Comparison of ENCODE assay signal across 30 mouse cellular contexts in the genomic region with DNA sequence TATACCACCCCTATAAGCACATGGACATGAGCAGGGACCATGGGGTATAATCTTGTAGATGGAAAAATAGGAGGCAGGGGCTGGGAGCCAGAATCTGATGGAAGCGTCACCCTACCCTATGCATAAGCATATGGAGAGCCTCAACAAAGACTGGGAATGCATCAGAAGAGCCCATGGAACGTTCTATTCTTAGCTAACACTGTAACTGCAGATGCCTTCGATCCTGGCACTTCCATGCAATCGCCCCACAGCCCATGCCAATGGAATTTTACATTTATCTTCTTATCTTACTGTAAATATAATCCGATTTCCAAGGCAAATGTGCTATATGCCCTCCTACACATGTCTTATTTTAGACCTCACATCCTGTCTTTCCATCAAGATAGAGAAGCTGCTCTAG.
A peak's percentile ranks its signal among the peaks of the same experiment; 100 is the strongest.
DNase-seq lines count a peak whose midpoint lies in the region; TF ChIP-seq lines count a peak whose summit lies in the region.
"Had no signal": no experiment of that assay in that cellular context is flagged by ENCODE, and none has a peak within 500 bp of the region (broad histone marks: within the 10 kb centered on the region; RNA-seq: fewer than 3 reads in every experiment).

No protein-coding gene starts in this region.

- intact Hi-C loops in left cerebral cortex, postnatal 4 days (cut with DNase I): no loop called here
- intact Hi-C loops in left cerebral cortex, adult 2 months (cut with DNase I): no loop called here

- H3K4me3 ChIP-seq in left cerebral cortex, adult 2 months: no peak overlapping the region
- H3K4me3 ChIP-seq: embryonic facial prominence, embryonic 10.5 days; embryonic facial prominence, embryonic 15.5 days; heart, adult 2 months; heart, embryonic 13.5 days; hindbrain, embryonic 15.5 days; kidney, embryonic 15.5 days; layer of hippocampus, adult 2 months; limb, embryonic 10.5 days; limb, embryonic 15.5 days; liver, embryonic 13.5 days; midbrain, embryonic 13.5 days; neural tube, embryonic 13.5 days had no signal

- TF ChIP-seq CTCF in left cerebral cortex, adult 2 months (IDR thresholded peaks at IDR 0.05): no peak

- DNase-seq in left cerebral cortex, adult 11 months (ENCODE audit: low spot score): peak; percentile 36
- DNase-seq in left cerebral cortex, postnatal 4 days: no peak
- DNase-seq in left cerebral cortex, adult 2 months (ENCODE audit: extremely low spot score in 1 of 2, low spot score in 2 of 2): peak in 1 of 2 experiments; percentile 13
- DNase-seq in right cerebral cortex, postnatal 10 days (ENCODE audit: low spot score in 2 of 2): peak; percentile 71 to 86
- no peak for DNase-seq in urinary bladder, postnatal 10 days (ENCODE audit: low spot score)
- no peak for DNase-seq in kidney, postnatal 10 days
- no peak for DNase-seq in urinary bladder, postnatal 36 days (ENCODE audit: low spot score in 2 of 2)
- DNase-seq: adrenal gland, postnatal 25 days; B cell, adult 2 months; cerebellum, adult 2 months; cerebellum, postnatal 14 days; heart, adult 2 months; heart, postnatal 10 days; kidney, adult 11 months; kidney, postnatal 36 days; layer of hippocampus, postnatal 36 days; liver, embryonic 13.5 days; lung, adult 2 months; lung, postnatal 10 days had no signal

- H3K27ac ChIP-seq in left cerebral cortex, adult 2 months: peak overlapping the region; percentile 48
- H3K27ac ChIP-seq: embryonic facial prominence, embryonic 10.5 days; embryonic facial prominence, embryonic 15.5 days; heart, adult 2 months; heart, embryonic 13.5 days; hindbrain, embryonic 15.5 days; kidney, embryonic 15.5 days; layer of hippocampus, adult 2 months; limb, embryonic 10.5 days; limb, embryonic 15.5 days; liver, embryonic 13.5 days; macrophage; midbrain, embryonic 13.5 days; neural tube, embryonic 13.5 days had no signal

Comparison
In these comparisons a context has a peak if more than half of its experiments do, and no peak if none do; other contexts are left out.
1. DNase-seq: peak in left cerebral cortex, adult 11 months (single experiment) and right cerebral cortex, postnatal 10 days (2 of 2); none in left cerebral cortex, postnatal 4 days (single experiment), urinary bladder, postnatal 10 days (single experiment), kidney, postnatal 10 days (single experiment) and urinary bladder, postnatal 36 days (0 of 2).